Mouse (Mus musculus) Patski (cell line): ENCODE measurements around the gene Slc44a4. TPM values are rescaled to one million over a fixed set of nuclear protein-coding genes. Genes with fewer than 3 reads are reported as not detected.

ENCODE experiments used
- ATAC-seq: fragments of 100-300 bp; one replicate; pipeline ENCODE4 v1.8.0; 2021
- CTCF ChIA-PET: fragments of 350-600 bp; sonication (Branson Sonifier 250); formaldehyde crosslinking; loops from one replicate; lab custom pipeline; 2022; ENCODE audit warnings: inconsistent platforms; lab: Charles Lee
- POLR2A ChIA-PET: fragments of 350-600 bp; sonication (Branson Sonifier 250); formaldehyde crosslinking; loops from one replicate; lab custom pipeline; 2022; ENCODE audit warnings: antibody characterized with exemption, inconsistent platforms; lab: Charles Lee
- DNase-seq: peaks from one replicate; pipeline ENCODE4 v3.0.0-alpha.2; 2011; ENCODE audit warnings: low read depth, low spot score
- H3K27me3 ChIP-seq: fragments of 371-371 bp; one replicate; pipeline ENCODE4 v1.5.1; 2021
- CTCF ChIP-seq: fragments of 100-300 bp; IDR thresholded peaks from one replicate; pipeline ENCODE4 v1.5.1; 2021
- in situ Hi-C: fragments of 300-500 bp; cut with MboI; formaldehyde crosslinking; loops from 3 replicates; pipeline ENCODE4 v1.11.1; 2018; ENCODE audit warnings: low pct_unique_long_range_greater_than_20kb, mixed read lengths
- polyA plus RNA-seq: library from polyadenylated mRNA; unstranded; gene quantifications from one replicate; pipeline ENCODE4 v1.2.3, GENCODE M21; 2021

The Slc44a4 gene
- polyA plus RNA-seq, 1 experiment from 2014 or later: 0.37 TPM

DNA sequence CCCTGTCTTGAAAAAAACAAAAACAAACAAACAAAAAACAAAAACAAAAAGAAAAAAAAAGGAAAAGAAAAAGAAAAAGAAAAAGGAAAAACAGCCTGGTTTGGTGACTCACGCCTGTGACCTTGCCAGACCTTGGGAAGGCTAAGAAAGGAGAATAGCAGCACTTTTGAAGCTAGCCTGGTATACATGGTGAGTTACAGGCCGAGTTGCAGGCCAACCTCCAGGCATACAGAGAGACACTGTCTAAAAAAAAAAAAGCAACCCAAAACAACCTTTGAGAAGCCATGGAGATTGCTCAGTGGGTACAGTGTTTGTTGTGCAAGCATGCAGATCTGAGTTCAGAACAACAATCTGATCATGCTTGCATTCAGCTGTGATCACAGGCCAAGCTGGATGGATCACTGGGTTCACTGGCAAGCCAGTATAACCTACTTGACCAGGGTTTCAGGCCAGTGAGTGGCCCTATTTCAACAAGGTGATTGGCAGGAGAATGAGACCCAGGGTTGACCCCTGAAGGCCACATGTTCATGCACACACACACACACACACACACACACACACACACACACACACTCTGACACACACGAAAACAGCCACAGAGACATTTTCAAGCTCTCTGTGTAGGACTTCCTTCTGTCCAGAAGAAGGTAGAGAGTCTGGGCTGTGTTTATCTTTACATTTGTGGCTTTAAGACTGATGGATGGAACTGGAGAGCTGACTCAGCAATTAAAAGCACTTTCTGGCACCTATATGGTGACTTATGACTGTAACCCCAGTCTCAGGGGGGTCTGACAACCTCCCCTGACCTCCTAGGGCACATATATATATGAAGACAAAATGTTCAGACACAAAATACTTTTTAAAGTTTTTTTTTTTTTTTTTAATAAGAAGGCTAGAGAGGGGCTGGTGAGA is 61.6 kb downstream of the Slc44a4 start:
- no peaks in the 10 kb centered on the region for H3K27me3 ChIP-seq
- POLR2A ChIA-PET: interaction anchor here (0.9 to 1.2 kb wide), 2 partner anchors 11 to 23 kb away, joined by 3 to 4 read pairs; no protein-coding TSS in a partner anchor
- in situ Hi-C loops: no loop called here
- ATAC-seq (no peak), DNase-seq (no peak)
- CTCF ChIA-PET: interaction anchor here (1.3 to 3.0 kb wide), 3 partner anchors 8 to 23 kb away, joined by 4 to 12 read pairs (median 8); no protein-coding TSS in a partner anchor
- TF ChIP-seq CTCF: no peak

DNA sequence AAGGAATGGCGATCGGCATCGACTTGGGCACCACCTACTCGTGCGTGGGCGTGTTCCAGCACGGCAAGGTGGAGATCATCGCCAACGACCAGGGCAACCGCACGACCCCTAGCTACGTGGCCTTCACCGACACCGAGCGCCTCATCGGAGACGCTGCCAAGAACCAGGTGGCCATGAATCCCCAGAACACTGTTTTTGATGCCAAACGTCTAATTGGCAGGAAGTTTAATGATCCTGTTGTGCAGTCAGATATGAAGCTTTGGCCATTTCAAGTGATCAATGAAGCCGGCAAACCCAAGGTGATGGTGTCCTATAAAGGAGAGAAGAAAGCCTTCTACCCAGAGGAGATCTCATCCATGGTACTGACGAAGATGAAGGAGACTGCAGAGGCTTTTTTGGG is 62.7 kb downstream of the Slc44a4 start:
- ATAC-seq: no peak
- ChIA-PET POLR2A (interaction anchor here (0.9 to 1.2 kb wide), 2 partner anchors 12 to 25 kb away, joined by 3 to 4 read pairs; no protein-coding TSS in a partner anchor), CTCF (interaction anchor here (1.3 to 2.9 kb wide), 2 partner anchors 9 to 21 kb away, joined by 4 to 12 read pairs; no protein-coding TSS in a partner anchor)
- no peak for TF ChIP-seq CTCF
- no peak for DNase-seq
- H3K27me3 ChIP-seq: no peaks in the 10 kb centered on the region
- in situ Hi-C loops: no loop called here

DNA sequence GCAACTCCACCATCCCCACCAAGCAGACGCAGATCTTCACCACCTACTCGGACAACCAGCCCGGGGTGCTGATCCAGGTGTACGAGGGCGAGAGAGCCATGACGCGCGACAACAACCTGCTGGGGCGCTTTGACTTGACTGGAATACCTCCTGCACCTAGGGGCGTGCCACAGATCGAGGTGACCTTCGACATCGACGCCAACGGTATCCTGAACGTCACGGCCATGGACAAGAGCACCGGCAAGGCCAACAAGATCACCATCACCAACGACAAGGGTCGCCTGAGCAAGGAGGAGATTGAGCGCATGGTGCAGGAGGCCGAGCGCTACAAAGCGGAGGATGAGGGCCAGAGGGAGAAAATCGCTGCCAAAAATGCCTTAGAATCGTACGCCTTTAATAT is 64.0 kb downstream of the Slc44a4 start:
- DNase-seq (no peak), ATAC-seq (no peak)
- POLR2A ChIA-PET: no interaction called here
- no peak for TF ChIP-seq CTCF
- in situ Hi-C loops: no loop called here
- no peaks in the 10 kb centered on the region for H3K27me3 ChIP-seq
- CTCF ChIA-PET: interaction anchor here (2.9 kb wide), 1 partner anchor 22 kb away, joined by 12 read pairs; no protein-coding TSS in a partner anchor

DNA sequence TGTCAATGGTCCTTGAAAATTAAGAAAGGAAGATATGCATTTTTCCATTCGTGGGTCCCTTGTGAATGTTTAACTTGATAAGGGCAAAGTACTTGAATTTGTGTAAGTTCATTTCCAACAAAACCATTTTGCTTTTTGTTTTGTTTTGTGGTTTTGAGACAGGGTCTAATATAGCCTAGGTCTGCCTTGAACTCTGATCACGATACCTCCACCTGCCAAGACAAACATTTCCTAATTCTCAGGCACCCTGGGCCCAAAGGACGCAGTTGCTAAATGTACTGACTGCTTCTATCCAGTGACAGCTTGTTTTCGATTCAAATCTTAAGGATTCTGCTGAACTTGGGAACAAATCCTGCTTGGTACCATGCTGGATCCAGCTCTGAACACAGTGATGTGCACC is 65.4 kb downstream of the Slc44a4 start:
- ChIA-PET POLR2A (interaction anchor here (0.5 kb wide), 1 partner anchor 1484 kb away, joined by 7 read pairs; no protein-coding TSS in a partner anchor), CTCF (interaction anchor here (0.7 to 2.9 kb wide), 5 partner anchors 12 to 36 kb away, joined by 3 to 23 read pairs (median 3); no protein-coding TSS in a partner anchor)
- in situ Hi-C loops: loop anchor here (5.0 kb wide), 1 partner anchor 62 kb away; no protein-coding TSS in a partner anchor
- TF ChIP-seq CTCF: no peak
- H3K27me3 ChIP-seq: no peaks in the 10 kb centered on the region
- ATAC-seq: no peak
- DNase-seq: no peak

Other genes with a start within 250 kb of the Slc44a4 start
- gene Tnxb, start 243.9 kb upstream of the Slc44a4 start, polyA plus RNA-seq: 0.50 TPM
- gene C4b, start 170.6 kb upstream of the Slc44a4 start, polyA plus RNA-seq: 1.1 TPM
- gene Cyp21a1, start 109.9 kb upstream of the Slc44a4 start, polyA plus RNA-seq: not detected
- 50.8 TPM for gene Stk19, start 77.5 kb upstream of the Slc44a4 start, polyA plus RNA-seq
- 34.4 TPM for gene Dxo, start 77.4 kb upstream of the Slc44a4 start, polyA plus RNA-seq
- gene Skiv2l, start 64.3 kb upstream of the Slc44a4 start, polyA plus RNA-seq: 69.3 TPM
- gene Nelfe, start 64.1 kb upstream of the Slc44a4 start, polyA plus RNA-seq: 73.2 TPM
- gene Cfb, start 51.9 kb upstream of the Slc44a4 start, polyA plus RNA-seq: 3.1 TPM
- 33.5 TPM for gene Zbtb12, start 35.0 kb upstream of the Slc44a4 start, polyA plus RNA-seq
- gene Gm20547, start 32.4 kb upstream of the Slc44a4 start, polyA plus RNA-seq: not detected
- 0.65 TPM for gene C2, start 16.2 kb upstream of the Slc44a4 start, polyA plus RNA-seq
- gene Ehmt2, start 16.0 kb upstream of the Slc44a4 start, polyA plus RNA-seq: 200 TPM
- gene Neu1, start 16.8 kb downstream of the Slc44a4 start, polyA plus RNA-seq: 75.4 TPM
- gene Hspa1b, start 44.8 kb downstream of the Slc44a4 start, polyA plus RNA-seq: 47.3 TPM
- 1.2 TPM for gene Gm20481, start 55.4 kb downstream of the Slc44a4 start, polyA plus RNA-seq
- 9.2 TPM for gene Hspa1a, start 57.7 kb downstream of the Slc44a4 start, polyA plus RNA-seq
- 1.9 TPM for gene Hspa1l, start 58.2 kb downstream of the Slc44a4 start, polyA plus RNA-seq
- gene Lsm2, start 67.4 kb downstream of the Slc44a4 start, polyA plus RNA-seq: 64.4 TPM
- 123 TPM for gene Vars, start 86.5 kb downstream of the Slc44a4 start, polyA plus RNA-seq
- gene Vwa7, start 102.1 kb downstream of the Slc44a4 start, polyA plus RNA-seq: 1.2 TPM
- gene Sapcd1, start 113.5 kb downstream of the Slc44a4 start, polyA plus RNA-seq: 0.64 TPM
- 2.9 TPM for gene Msh5, start 132.3 kb downstream of the Slc44a4 start, polyA plus RNA-seq
- 671 TPM for gene Clic1, start 135.5 kb downstream of the Slc44a4 start, polyA plus RNA-seq
- 198 TPM for gene Ddah2, start 144.6 kb downstream of the Slc44a4 start, polyA plus RNA-seq
- gene Ly6g6c, start 150.9 kb downstream of the Slc44a4 start, polyA plus RNA-seq: not detected
- gene Mpig6b, start 151.7 kb downstream of the Slc44a4 start, polyA plus RNA-seq: not detected
- gene Ly6g6e, start 162.4 kb downstream of the Slc44a4 start, polyA plus RNA-seq: not detected
- gene Ly6g6d, start 163.6 kb downstream of the Slc44a4 start, polyA plus RNA-seq: 0.19 TPM
- not detected for gene Ly6g6f, start 171.1 kb downstream of the Slc44a4 start, polyA plus RNA-seq
- gene Abhd16a, start 174.8 kb downstream of the Slc44a4 start, polyA plus RNA-seq: 77.3 TPM
- gene Ly6g5c, start 193.8 kb downstream of the Slc44a4 start, polyA plus RNA-seq: not detected
- gene Ly6g5b, start 201.0 kb downstream of the Slc44a4 start, polyA plus RNA-seq: 0.27 TPM
- 28.4 TPM for gene Gpank1, start 207.0 kb downstream of the Slc44a4 start, polyA plus RNA-seq
- gene Csnk2b, start 207.6 kb downstream of the Slc44a4 start, polyA plus RNA-seq: 254 TPM
- 29.3 TPM for gene D17H6S53E, start 211.9 kb downstream of the Slc44a4 start, polyA plus RNA-seq
- 0.15 TPM for gene Apom, start 217.6 kb downstream of the Slc44a4 start, polyA plus RNA-seq
- 283 TPM for gene Bag6, start 220.7 kb downstream of the Slc44a4 start, polyA plus RNA-seq